Mouse (Mus musculus): Measurements from ENCODE around the gene Axin2.

- no peak for TF ChIP-seq CTCF (IDR thresholded peaks at IDR 0.05; ENCODE audit: extremely low read depth, insufficient read depth, insufficient read length, insufficient replicate concordance)
- no peak for TF ChIP-seq POLR2A (IDR thresholded peaks at IDR 0.05; ENCODE audit: low read depth, low read length)
These were observed 10.6 kb upstream of the Axin2 start for GRCm38 (mm10) chr11:108909396-108910195.

All from spleen, adult 2 months (tissue).